Mouse (Mus musculus) liver, embryonic 11.5 days (tissue): ENCODE measurements around the gene Ncoa7. TPM values are rescaled to one million over a fixed set of nuclear protein-coding genes. Genes with fewer than 3 reads are reported as not detected.
"Not testable (repeated sequence)": the region's sequence is repeated elsewhere in the genome, so short reads cannot be mapped to it uniquely, and the experiment has no call there.

ENCODE experiments used
- ATAC-seq: fragments of 200-750 bp; cut with Nextera tagmentation; replicated peaks from 2 replicates; pipeline ENCODE4 v1.8.0; 2017; ENCODE audit warnings: moderate number of reproducible peaks, mild to moderate bottlenecking, moderate TSS enrichment, moderate library complexity; ENCODE audit not compliant: low FRiP score
- DNase-seq: peaks from one replicate; pipeline ENCODE4 v3.0.0-alpha.2; 2017; ENCODE audit warnings: low spot score
- H3K27ac ChIP-seq: fragments of 300-500 bp; sonication (generic); 2 replicates; pipeline ENCODE4 v1.5.1; 2014; ENCODE audit warnings: mild to moderate bottlenecking, low read depth, low read length, control low read depth
- H3K27me3 ChIP-seq: fragments of 300-500 bp; sonication (generic); replicated peaks from 2 replicates; pipeline ENCODE4 v1.6.1; 2014; ENCODE audit warnings: low read length, mixed read lengths; ENCODE audit not compliant: control insufficient read depth, insufficient read depth
- H3K36me3 ChIP-seq: fragments of 300-500 bp; sonication (generic); 2 replicates; pipeline ENCODE4 v1.6.1; 2014; ENCODE audit warnings: mild to moderate bottlenecking, low read length, moderate library complexity, mixed read lengths; ENCODE audit not compliant: control insufficient read depth, insufficient read depth
- H3K4me1 ChIP-seq: fragments of 300-500 bp; sonication (generic); replicated peaks from 2 replicates; pipeline ENCODE4 v1.6.1; 2014; ENCODE audit warnings: low read length, mixed read lengths; ENCODE audit not compliant: control insufficient read depth, insufficient read depth
- H3K4me2 ChIP-seq: fragments of 300-500 bp; sonication (generic); 2 replicates; pipeline ENCODE4 v1.6.1; 2014; ENCODE audit warnings: mild to moderate bottlenecking, control low read depth, moderate library complexity
- H3K4me3 ChIP-seq: fragments of 300-500 bp; sonication (generic); 2 replicates; pipeline ENCODE4 v1.5.1; 2014; ENCODE audit warnings: low read depth, low read length, control low read depth
- H3K9ac ChIP-seq: fragments of 300-500 bp; sonication (generic); 2 replicates; pipeline ENCODE4 v1.6.1; 2014; ENCODE audit warnings: low read depth, low read length, control low read depth
- H3K9me3 ChIP-seq: fragments of 300-500 bp; sonication (generic); 2 replicates; pipeline ENCODE4 v1.6.1; 2016; ENCODE audit warnings: low read length, inconsistent platforms, mixed read lengths; ENCODE audit not compliant: control insufficient read depth
- WGBS: fragments of 180-500 bp; shearing (Covaris S2); extraction: QIAGEN DNeasy Blood & Tissue Kit; methylation state at CpG from one replicate; pipeline ENCODE4 v1.1.7; 2014; 5-methylcytosine and 5-hydroxymethylcytosine counted together
- polyA plus RNA-seq: library from polyadenylated mRNA; unstranded; fragments of >200 nt; fragmentation: Nextera tagmentation; extraction: Ambion mirVana; gene quantifications from 2 replicates; pipeline ENCODE4 v1.2.1, GENCODE M21; 2014

Gene Ncoa7
- polyA plus RNA-seq, 1 experiment from 2014 or later: 11.2 TPM

DNA sequence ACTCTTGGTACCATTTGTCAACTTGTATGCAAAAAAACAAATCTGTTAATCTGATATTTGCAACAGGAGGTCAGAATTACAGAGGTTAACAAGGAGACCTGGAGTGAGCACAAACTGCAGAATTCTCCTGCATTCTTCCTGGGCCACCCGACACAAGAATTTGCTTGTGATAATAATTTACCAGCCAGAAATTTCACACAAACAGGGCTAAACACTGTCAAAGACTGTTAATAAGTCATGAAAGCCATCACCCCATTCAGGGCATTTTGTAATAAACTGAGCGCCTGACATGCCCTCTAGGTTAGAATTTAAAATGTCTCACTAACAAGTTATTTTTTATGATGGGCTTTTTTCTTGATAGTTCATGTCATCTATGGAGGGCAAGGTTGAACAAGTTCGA lies 12.1 kb downstream of the Ncoa7 start:
- Histone ChIP-seq H3K9ac (no peak overlapping the region), H3K4me3 (no peak overlapping the region), H3K36me3 (peaks cover 4% of the 10 kb centered on the region; the same call in 1 of the 2 replicates), H3K27ac (no peak overlapping the region), H3K4me1 (no peaks in the 10 kb centered on the region; the same call in 1 of the 2 replicates), H3K9me3 (peaks cover 3% of the 10 kb centered on the region; the same call in 1 of the 2 replicates), H3K4me2 (no peak overlapping the region), H3K27me3 (no peaks in the 10 kb centered on the region)
- DNase-seq: no peak
- no peak for ATAC-seq
- WGBS: 88% methylated on average over 3 of the region's 3 CpGs

DNA sequence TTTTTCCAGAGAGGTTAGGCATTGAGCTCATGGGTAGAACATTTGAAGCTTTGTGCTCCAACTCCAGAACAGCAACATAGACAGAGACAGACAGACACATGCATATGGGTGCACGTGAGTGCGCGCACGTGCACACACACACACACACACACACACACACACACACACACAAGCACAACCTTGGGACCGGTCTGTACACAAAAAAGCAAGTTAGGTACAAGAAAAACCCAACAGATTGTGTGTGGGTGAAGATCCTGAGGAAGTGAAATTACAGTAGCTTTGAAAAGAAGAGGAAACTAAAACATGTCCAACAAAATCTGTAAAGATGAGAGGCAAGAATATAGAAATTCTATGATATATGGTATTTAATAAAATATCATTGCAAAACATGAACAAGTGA lies 13.6 kb downstream of the Ncoa7 start:
- ATAC-seq (no peak), DNase-seq (no peak)
- Histone ChIP-seq H3K4me1 (no peaks in the 10 kb centered on the region; the same call in 1 of the 2 replicates), H3K36me3 (0 out of 2 replicates have a peak, but pooled peaks cover 4% of the 10 kb centered on the region), H3K27me3 (no peaks in the 10 kb centered on the region), H3K9ac (no peak overlapping the region), H3K4me2 (no peak overlapping the region), H3K9me3 (no peaks in the 10 kb centered on the region), H3K27ac (no peak overlapping the region), H3K4me3 (no peak overlapping the region)
- 94% methylated on average over 5 of the region's 5 CpGs for WGBS

DNA sequence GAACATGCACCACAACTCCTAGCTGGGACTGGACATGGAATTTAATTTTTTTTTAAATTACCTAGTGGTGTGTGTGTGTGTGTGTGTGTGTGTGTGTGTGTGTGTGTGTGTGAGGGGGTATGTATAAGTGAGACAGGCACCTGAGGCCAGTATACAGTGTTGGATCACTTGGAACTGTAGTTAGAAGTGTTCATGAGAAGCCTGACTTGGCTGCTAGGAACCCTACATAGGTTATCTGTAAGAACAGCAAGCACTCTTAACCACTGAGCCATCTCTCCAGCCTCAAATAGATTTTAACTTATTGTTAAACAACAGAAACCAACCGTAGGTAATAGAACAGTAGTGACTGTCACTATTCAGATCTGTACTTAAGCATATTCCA lies 14.8 kb downstream of the Ncoa7 start:
- H3K9me3 ChIP-seq: no peaks in the 10 kb centered on the region
- H3K36me3 ChIP-seq: peaks cover 2% of the 10 kb centered on the region; the same call in 1 of the 2 replicates
- 72% methylated on average over 1 of the region's 1 CpGs for WGBS
- no peak overlapping the region for H3K9ac ChIP-seq
- H3K4me3 ChIP-seq: no peak overlapping the region
- ATAC-seq: no peak
- no peak for DNase-seq
- no peak overlapping the region for H3K4me2 ChIP-seq
- no peaks in the 10 kb centered on the region; the same call in none of the 2 replicates for H3K4me1 ChIP-seq
- H3K27ac ChIP-seq: no peak overlapping the region
- no peaks in the 10 kb centered on the region for H3K27me3 ChIP-seq

DNA sequence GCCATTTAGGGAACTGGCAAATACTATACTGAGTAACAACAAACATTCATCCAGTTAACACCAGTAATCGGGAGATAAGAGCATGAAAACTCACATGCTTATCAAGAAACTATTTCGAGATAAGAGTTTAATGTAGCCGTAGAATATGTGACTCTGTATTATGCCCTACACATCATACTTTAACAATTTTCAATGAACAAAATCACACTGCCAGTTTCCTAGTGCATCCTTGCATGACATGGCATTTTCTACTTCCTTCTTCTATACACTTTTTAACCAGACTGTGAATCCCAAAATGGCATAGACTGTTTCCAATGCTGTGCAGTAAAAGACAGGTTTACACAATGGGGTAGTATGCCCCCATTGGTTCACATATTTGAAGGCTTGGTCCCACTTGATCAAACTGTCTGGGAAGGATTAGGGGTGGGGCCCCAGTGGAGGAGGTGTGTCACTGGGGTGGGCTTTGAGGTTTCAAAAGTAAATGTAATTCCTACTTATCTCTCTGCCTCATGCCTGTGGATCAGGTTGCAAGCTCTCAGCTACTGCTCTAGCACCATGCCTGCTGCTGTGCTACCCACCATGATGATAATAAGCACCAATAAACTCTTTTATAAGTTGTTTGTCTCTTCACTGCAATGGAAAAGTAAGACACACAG lies 15.3 kb downstream of the Ncoa7 start:
- peak; percentile 69 for ATAC-seq
- H3K36me3 ChIP-seq: peaks cover 2% of the 10 kb centered on the region; the same call in 1 of the 2 replicates
- WGBS: 71% methylated on average over 3 of the region's 3 CpGs
- H3K27ac ChIP-seq: no peak overlapping the region
- H3K4me1 ChIP-seq: no peaks in the 10 kb centered on the region; the same call in none of the 2 replicates
- H3K4me3 ChIP-seq: no peak overlapping the region
- no peak for DNase-seq
- H3K27me3 ChIP-seq: no peaks in the 10 kb centered on the region
- H3K9ac ChIP-seq: no peak overlapping the region
- no peak overlapping the region for H3K4me2 ChIP-seq
- H3K9me3 ChIP-seq: no peaks in the 10 kb centered on the region

DNA sequence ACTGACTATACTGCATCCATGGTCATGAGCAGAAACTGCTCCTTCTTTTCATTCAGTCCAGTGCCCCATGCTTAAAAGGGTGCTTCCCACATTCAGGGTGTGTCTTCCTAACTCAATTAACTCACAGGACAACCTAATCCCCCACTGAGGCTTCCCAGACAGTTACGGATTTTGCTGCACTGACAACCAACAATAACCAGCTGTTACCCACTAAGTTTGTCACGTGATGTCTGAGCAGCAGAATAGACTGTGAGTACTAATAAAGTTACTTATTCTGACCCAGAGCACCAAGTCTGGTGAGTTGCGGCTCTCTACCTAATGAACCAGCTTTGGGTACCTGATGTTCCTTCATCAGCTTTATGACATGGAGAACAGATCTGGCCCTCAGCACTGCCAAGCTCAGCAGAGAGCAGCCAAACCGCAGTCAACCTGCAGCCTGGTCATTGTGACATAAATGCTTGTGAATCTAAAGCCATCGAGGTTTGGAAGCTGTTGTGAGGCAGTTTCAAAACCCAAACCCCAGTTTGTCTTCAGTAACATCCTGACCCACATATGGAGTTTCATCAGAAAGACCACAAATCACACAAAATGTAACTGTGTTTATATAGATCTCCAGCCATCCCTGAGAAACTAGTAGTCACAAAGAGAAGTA lies 16.9 kb downstream of the Ncoa7 start:
- DNase-seq (no peak), ATAC-seq (no peak)
- Histone ChIP-seq H3K9me3 (no peaks in the 10 kb centered on the region), H3K4me2 (no peak overlapping the region), H3K36me3 (peaks cover 2% of the 10 kb centered on the region; the same call in 1 of the 2 replicates), H3K9ac (no peak overlapping the region), H3K4me3 (no peak overlapping the region), H3K4me1 (no peaks in the 10 kb centered on the region; the same call in none of the 2 replicates), H3K27me3 (no peaks in the 10 kb centered on the region), H3K27ac (no peak overlapping the region)
- whole genome bisulfite sequencing: 86% methylated on average over 5 of the region's 5 CpGs

DNA sequence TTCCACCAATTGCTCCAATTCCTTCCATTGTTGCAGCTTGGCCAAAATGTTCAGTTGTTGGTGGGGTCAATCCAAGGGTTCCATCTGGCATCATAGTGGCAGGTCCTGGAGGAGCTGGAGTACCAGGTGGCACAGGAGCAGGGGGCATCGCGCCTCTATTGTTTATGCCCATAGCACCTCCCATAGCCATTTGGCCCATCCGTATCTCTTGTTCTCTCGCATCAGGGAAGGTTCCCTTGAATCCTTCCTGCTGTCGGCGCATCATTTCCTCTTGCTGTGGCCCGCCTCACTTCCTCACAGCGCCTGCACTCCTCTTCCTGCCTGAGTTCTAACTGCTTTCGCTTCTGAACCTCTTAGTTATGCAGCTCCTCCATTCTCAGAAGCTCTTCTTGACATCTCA lies 22.2 kb downstream of the Ncoa7 start:
- ATAC-seq, H3K9ac ChIP-seq, H3K27me3 ChIP-seq, H3K4me1 ChIP-seq, H3K36me3 ChIP-seq, DNase-seq, H3K9me3 ChIP-seq, H3K4me2 ChIP-seq, H3K27ac ChIP-seq, H3K4me3 ChIP-seq: not testable (repeated sequence)
- 94% methylated on average over 9 of the region's 9 CpGs for WGBS

DNA sequence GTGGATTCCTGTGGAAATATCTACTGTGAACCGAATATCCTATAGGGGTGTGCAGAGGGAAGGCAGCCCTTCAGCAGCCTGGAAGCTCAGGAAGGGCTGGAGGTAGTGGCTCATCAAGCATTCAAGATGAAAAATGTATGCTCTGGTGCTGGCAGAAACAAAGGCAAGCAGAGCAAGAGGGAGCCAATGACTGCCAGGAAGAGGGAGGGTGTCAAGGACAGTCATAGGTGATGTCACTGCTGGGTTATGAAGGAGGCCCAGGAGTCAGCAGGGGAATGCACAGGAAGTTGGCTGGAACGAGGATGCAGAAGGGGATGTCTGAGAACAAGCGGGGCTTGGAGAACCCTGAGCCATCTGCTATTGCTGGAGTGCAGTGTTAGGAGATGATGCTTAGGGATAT lies 24.9 kb downstream of the Ncoa7 start:
- no peaks in the 10 kb centered on the region for H3K36me3 ChIP-seq
- H3K9me3 ChIP-seq: no peaks in the 10 kb centered on the region
- H3K27me3 ChIP-seq: no peaks in the 10 kb centered on the region
- WGBS: 58% methylated on average over 3 of the region's 3 CpGs
- no peak overlapping the region for H3K27ac ChIP-seq
- no peak overlapping the region for H3K4me2 ChIP-seq
- DNase-seq (no peak), ATAC-seq (no peak)
- H3K4me1 ChIP-seq: no peaks in the 10 kb centered on the region
- no peak overlapping the region for H3K4me3 ChIP-seq
- no peak overlapping the region for H3K9ac ChIP-seq

DNA sequence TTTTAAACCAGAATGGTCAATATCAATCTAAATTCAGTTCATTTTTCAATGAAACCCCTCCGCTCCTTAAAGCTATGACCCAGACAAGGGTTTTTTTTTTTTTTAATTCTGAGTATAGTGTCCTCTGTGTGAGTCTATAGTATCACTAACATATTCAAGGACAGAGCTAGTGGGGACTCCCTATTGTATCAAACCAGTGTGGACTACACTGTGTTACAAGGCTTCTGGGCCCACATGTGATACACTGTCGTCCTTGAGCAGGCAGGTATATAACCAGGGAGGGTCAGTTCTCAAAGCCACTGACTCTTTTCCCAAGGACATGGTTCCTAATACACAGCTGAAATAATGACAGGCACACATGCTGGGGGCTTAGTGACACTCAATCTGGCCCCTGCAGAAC lies 27.1 kb downstream of the Ncoa7 start:
- no peak for DNase-seq
- no peak overlapping the region for H3K4me2 ChIP-seq
- no peak for ATAC-seq
- no peak overlapping the region for H3K9ac ChIP-seq
- H3K27me3 ChIP-seq: no peaks in the 10 kb centered on the region
- no peaks in the 10 kb centered on the region for H3K9me3 ChIP-seq
- no peaks in the 10 kb centered on the region for H3K4me1 ChIP-seq
- WGBS: 88% methylated on average over 2 of the region's 2 CpGs
- no peak overlapping the region for H3K4me3 ChIP-seq
- H3K36me3 ChIP-seq: no peaks in the 10 kb centered on the region
- H3K27ac ChIP-seq: no peak overlapping the region

DNA sequence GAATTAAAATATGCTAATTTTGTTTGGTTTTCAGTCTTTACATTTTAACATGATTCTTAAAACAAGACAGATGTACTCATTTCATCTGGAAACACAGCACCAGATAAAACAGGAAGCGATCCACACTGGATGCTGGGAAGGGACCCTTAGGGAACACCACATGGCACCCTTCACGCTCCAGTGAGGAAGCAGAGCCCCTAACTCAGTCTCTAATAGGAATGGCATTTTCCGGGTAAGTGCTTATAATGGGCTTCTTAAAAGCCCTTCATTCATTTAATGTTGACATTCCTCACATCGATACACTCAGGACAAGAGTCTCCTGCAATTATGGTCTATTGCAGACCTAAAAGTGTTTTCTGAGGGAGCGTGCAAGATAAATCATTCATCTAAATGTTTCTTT lies 27.6 kb downstream of the Ncoa7 start:
- Histone ChIP-seq H3K27me3 (no peaks in the 10 kb centered on the region), H3K4me1 (no peaks in the 10 kb centered on the region), H3K4me2 (no peak overlapping the region), H3K36me3 (no peaks in the 10 kb centered on the region), H3K9ac (no peak overlapping the region), H3K4me3 (no peak overlapping the region), H3K27ac (no peak overlapping the region), H3K9me3 (no peaks in the 10 kb centered on the region)
- DNase-seq: no peak
- 82% methylated on average over 5 of the region's 5 CpGs for WGBS
- ATAC-seq: no peak
